Mouse (Mus musculus) liver, embryonic 14.5 days (tissue): ENCODE results near the gene Atp1a4. TPM values are rescaled to one million over a fixed set of nuclear protein-coding genes. Genes with fewer than 3 reads are reported as not detected.

Experiments
- ATAC-seq: fragments of 200-750 bp; cut with Nextera tagmentation; 2 replicates; pipeline ENCODE4 v1.8.0; 2017; ENCODE audit warnings: moderate number of reproducible peaks, mild to moderate bottlenecking, moderate library complexity; ENCODE audit not compliant: insufficient read depth
- DNase-seq, 3 experiments: peaks; one replicate each; pipeline ENCODE4 v3.0.0-alpha.2; 2012 to 2013; ENCODE audit warnings: low read depth in 3 of 3, low spot score in 3 of 3
- H3K27ac ChIP-seq: fragments of 300-500 bp; sonication (generic); 2 replicates; pipeline ENCODE4 v1.5.1; 2014; ENCODE audit warnings: moderate library complexity, mild to moderate bottlenecking, control low read depth, inconsistent platforms
- H3K27me3 ChIP-seq: fragments of 300-500 bp; sonication (generic); 2 replicates; pipeline ENCODE4 v1.6.1; 2014; ENCODE audit warnings: mild to moderate bottlenecking, low read length, moderate library complexity; ENCODE audit not compliant: control insufficient read depth, insufficient read depth
- H3K36me3 ChIP-seq: fragments of 300-500 bp; sonication (generic); replicated peaks from 2 replicates; pipeline ENCODE4 v1.6.1; 2014; ENCODE audit warnings: low read depth; ENCODE audit not compliant: control insufficient read depth, insufficient read depth
- H3K4me1 ChIP-seq, 2 experiments: fragments of 200-500 bp in 1 of 2; fragments of 300-500 bp in 1 of 2; sonication (generic) in 1 of 2; replicated peaks; 2 replicates each; pipeline ENCODE4 v1.6.1; 2012 to 2014; ENCODE audit warnings: antibody characterized with exemption in 1 of 2, inconsistent platforms in 1 of 2, low read length in 1 of 2; ENCODE audit not compliant: control insufficient read depth in 2 of 2, insufficient read depth in 2 of 2
- H3K4me2 ChIP-seq: fragments of 300-500 bp; sonication (generic); 2 replicates; pipeline ENCODE4 v1.6.1; 2014; ENCODE audit warnings: low read depth, mild to moderate bottlenecking, control low read depth, moderate library complexity
- H3K4me3 ChIP-seq, 2 experiments: fragments of 200-500 bp in 1 of 2; fragments of 300-500 bp in 1 of 2; sonication (generic) in 1 of 2; 2 replicates each; pipeline ENCODE4 v1.5.1; 2012 to 2014; ENCODE audit warnings: low read depth in 2 of 2, low read length in 2 of 2, mild to moderate bottlenecking in 2 of 2, control low read depth in 1 of 2, inconsistent platforms in 1 of 2, moderate library complexity in 1 of 2; ENCODE audit not compliant: insufficient read depth in 1 of 2
- H3K9ac ChIP-seq: fragments of 300-500 bp; sonication (generic); replicated peaks from 2 replicates; pipeline ENCODE4 v1.6.1; 2014; ENCODE audit warnings: mild to moderate bottlenecking, control low read depth, moderate library complexity
- H3K9me3 ChIP-seq: fragments of 300-500 bp; sonication (generic); 2 replicates; pipeline ENCODE4 v1.6.1; 2016; ENCODE audit warnings: low read length, mixed read lengths; ENCODE audit not compliant: control insufficient read depth
- CTCF ChIP-seq: IDR thresholded peaks from 2 replicates; pipeline ENCODE4 v1.5.1; 2016; ENCODE audit warnings: antibody characterized with exemption, low read depth, control low read depth
- EP300 ChIP-seq: IDR thresholded peaks from 2 replicates; pipeline ENCODE4 v1.6.1; 2016; ENCODE audit warnings: antibody characterized with exemption, low read depth
- WGBS: fragments of 180-500 bp; shearing (Covaris S2); extraction: QIAGEN DNeasy Blood & Tissue Kit; methylation state at CpG from one replicate; pipeline ENCODE4 v1.1.7; 2014; ENCODE audit not compliant: insufficient replicate concordance; 5-methylcytosine and 5-hydroxymethylcytosine counted together
- polyA plus RNA-seq, 2 experiments: library from polyadenylated mRNA; depleted of rRNA in 1 of 2; stranded (reverse) in 1 of 2; unstranded in 1 of 2; fragments of >200 nt; fragmentation: Nextera tagmentation in 1 of 2; extraction: Ambion mirVana in 1 of 2; gene quantifications; 2 replicates each; pipeline versions ENCODE4 v1.2.1 to v1.2.3; 2012 to 2014

Atp1a4 gene
- polyA plus RNA-seq, 2 experiments, result 0.01 TPM; not detected in 1

DNA sequence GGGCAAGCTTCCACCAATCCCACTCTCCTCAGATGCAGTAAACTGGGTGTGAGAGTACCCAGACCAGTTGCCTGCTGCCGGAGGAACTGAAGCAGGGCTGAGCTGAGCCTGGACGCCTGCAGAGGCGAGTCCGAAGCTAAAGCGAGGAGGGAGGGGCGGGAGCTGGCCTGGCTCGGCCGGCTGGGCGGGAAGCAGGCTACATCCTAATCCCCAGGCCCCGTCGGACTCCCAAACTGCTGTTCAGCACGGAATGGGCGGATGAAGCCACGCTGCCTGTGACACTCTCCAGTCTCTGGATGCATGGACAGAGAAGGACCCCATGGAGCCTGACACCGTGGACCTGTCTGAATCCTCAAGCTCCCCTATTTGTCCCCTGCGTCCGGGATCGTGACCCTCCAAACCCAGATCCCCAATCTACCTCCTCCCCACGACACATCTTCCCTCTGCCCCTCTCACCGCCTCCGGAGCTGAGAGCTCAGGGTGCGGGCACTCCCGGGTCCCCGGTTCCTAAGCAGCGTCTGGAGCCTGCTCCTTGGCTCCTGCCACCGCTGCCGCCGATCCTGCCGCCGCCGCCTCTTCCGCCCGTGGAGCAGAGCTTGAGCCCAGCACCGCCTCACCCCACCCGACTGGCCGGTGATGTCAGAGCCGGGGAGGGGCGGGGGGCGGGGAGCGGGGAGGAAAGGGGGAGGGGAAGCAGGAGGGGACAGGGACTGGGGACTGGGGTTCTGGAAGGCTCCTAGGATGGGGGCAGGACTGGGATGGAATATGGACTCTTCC is 51.9 kb downstream of the Atp1a4 start, which contains the start of gene Pea15a:
Gene Pea15a (minus strand): TSS at position 664 of the 777 bp plus-strand sequence.
- WGBS, result under 1% methylated on average over 38 of the region's 40 CpGs
- no peaks in the 10 kb centered on the region for H3K36me3 ChIP-seq
- TF ChIP-seq EP300, result no peak
- no peak for TF ChIP-seq CTCF
- H3K9me3 ChIP-seq, result no peaks in the 10 kb centered on the region
- peak in 1 of 3 experiments; percentile 17 for DNase-seq
- H3K27ac ChIP-seq, result no peak within 1 kb of the TSS
- H3K9ac ChIP-seq, result peak within 1 kb of the TSS; percentile 56
- peaks cover 2 to 15% of the 10 kb centered on the region in 2 experiments; a peak in 2 of 4 replicates for H3K4me1 ChIP-seq
- H3K4me3 ChIP-seq, result peak within 1 kb of the TSS; percentile 44 to 56
- no peaks in the 10 kb centered on the region for H3K27me3 ChIP-seq
- ATAC-seq, result peak; percentile 63
- H3K4me2 ChIP-seq, result peak within 1 kb of the TSS; percentile 63

DNA sequence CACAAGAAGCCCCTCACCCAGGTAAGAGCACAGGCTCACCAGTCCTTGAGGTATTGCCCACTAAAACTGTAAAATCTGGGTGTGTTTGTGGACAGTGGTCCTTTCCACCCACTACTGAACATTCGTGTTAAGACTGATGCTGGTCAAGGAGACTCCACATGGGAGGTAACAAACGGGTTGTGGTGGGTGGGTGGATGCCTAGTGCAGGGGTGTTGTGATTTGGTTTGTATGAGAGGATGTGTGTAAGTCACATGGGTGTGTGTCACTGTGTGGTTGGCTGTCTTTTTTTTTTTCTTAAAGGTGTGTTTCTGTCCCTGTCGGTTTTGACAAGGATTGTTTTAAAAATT is 52.5 kb downstream of the Atp1a4 start:
- TF ChIP-seq CTCF, result no peak
- TF ChIP-seq EP300, result no peak
- H3K9ac ChIP-seq, result no peak overlapping the region
- peak overlapping the region; percentile 63 for H3K4me2 ChIP-seq
- H3K4me1 ChIP-seq, result peaks cover 2 to 15% of the 10 kb centered on the region in 2 experiments; a peak in 2 of 4 replicates
- no peaks in the 10 kb centered on the region for H3K27me3 ChIP-seq
- no peak for DNase-seq
- no peaks in the 10 kb centered on the region for H3K9me3 ChIP-seq
- WGBS, result 17% methylated on average over 3 of the region's 3 CpGs
- ATAC-seq, result no peak
- H3K27ac ChIP-seq, result no peak overlapping the region
- no peaks in the 10 kb centered on the region for H3K36me3 ChIP-seq
- peak overlapping the region; percentile 44 to 56; a peak in 2 of 4 replicates for H3K4me3 ChIP-seq

GRCm38 (mm10) chr1:172204814-172205740 is 53.1 kb downstream of the Atp1a4 start:
- Histone ChIP-seq H3K9ac (no peak overlapping the region), H3K27ac (no peak overlapping the region), H3K27me3 (no peaks in the 10 kb centered on the region), H3K4me3 (no peak overlapping the region; a peak in 1 of 4 replicates), H3K4me2 (peak overlapping the region; percentile 63), H3K36me3 (peaks cover 3% of the 10 kb centered on the region; the same call in 1 of the 2 replicates), H3K4me1 (peaks cover 2 to 15% of the 10 kb centered on the region in 2 experiments; a peak in 2 of 4 replicates), H3K9me3 (no peaks in the 10 kb centered on the region)
- DNase-seq (no peak), ATAC-seq (no peak)
- 61% methylated on average over 15 of the region's 15 CpGs for WGBS
- TF ChIP-seq EP300, result no peak
- TF ChIP-seq CTCF, result no peak

DNA sequence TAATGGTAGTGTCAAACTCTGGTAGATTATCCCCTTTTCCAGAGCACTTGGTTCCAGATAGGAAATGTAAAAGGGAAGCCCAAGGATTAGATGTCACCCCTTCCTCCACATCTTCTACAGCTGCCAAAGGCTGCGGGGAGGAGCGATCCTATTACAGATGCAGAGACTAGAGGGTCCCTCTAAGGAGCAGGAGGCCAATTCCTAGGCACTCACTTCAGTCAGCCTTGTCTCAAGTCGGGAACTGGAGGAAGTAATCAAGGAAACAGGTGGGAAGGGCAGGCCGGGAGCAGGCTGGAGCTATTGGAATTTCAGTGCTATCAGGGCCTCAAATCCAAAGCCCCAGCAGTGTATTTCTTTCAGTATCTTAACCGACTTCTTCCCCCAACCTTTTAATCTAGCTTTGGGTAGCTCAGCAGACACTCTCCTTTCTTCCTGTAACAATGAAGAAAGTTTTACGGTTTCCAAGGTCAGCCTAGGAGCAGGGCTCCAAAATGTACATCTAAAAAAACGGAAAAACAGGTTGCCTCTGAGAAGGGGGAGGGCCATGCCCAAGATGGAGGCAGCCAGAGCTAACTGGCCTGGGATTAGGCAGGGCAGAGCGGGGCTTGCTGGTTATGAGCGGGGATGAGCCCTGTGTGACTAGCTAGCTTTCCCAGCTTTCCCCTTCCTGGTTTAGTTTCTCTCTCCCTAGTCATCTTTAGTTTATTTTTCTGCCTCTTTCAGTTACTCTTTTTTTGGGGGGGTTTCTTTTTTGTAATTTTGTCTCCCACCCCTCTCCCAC is 54.0 kb downstream of the Atp1a4 start:
- H3K36me3 ChIP-seq, result peaks cover 6% of the 10 kb centered on the region
- no peak overlapping the region for H3K4me3 ChIP-seq
- TF ChIP-seq CTCF, result no peak
- H3K27me3 ChIP-seq, result no peaks in the 10 kb centered on the region
- H3K9me3 ChIP-seq, result no peaks in the 10 kb centered on the region
- no peak overlapping the region for H3K27ac ChIP-seq
- DNase-seq, result no peak
- no peak overlapping the region for H3K9ac ChIP-seq
- 46% methylated on average over 9 of the region's 9 CpGs for WGBS
- H3K4me1 ChIP-seq, result peaks cover 2 to 15% of the 10 kb centered on the region in 2 experiments; a peak in 2 of 4 replicates
- H3K4me2 ChIP-seq, result no peak overlapping the region
- ATAC-seq, result no peak
